Mouse (Mus musculus) limb, embryonic 11.5 days (tissue): Measurements from ENCODE around the gene Ss18l2. TPM values are rescaled to one million over a fixed set of nuclear protein-coding genes. Genes with fewer than 3 reads are reported as not detected.

Experiments
- ATAC-seq: fragments of 200-750 bp; cut with Nextera tagmentation; 2 replicates; pipeline ENCODE4 v1.8.0; 2017; ENCODE audit warnings: low read depth; ENCODE audit not compliant: insufficient number of reproducible peaks, low FRiP score, low TSS enrichment
- DNase-seq: peaks from one replicate; pipeline ENCODE4 v3.0.0-alpha.2; 2015; ENCODE audit warnings: low spot score
- H3K27ac ChIP-seq: fragments of 300-500 bp; sonication (generic); replicated peaks from 2 replicates; pipeline ENCODE4 v1.5.1; 2014; ENCODE audit warnings: low read depth, mild to moderate bottlenecking, low read length
- H3K27me3 ChIP-seq: fragments of 300-500 bp; sonication (generic); 2 replicates; pipeline ENCODE4 v1.6.1; 2014; ENCODE audit warnings: mild to moderate bottlenecking, low read length, mixed read lengths; ENCODE audit not compliant: control insufficient read depth, insufficient read depth
- H3K36me3 ChIP-seq: fragments of 300-500 bp; sonication (generic); 2 replicates; pipeline ENCODE4 v1.6.1; 2014; ENCODE audit warnings: mild to moderate bottlenecking, low read length, moderate library complexity, mixed read lengths; ENCODE audit not compliant: control insufficient read depth, insufficient read depth
- H3K4me1 ChIP-seq: fragments of 300-500 bp; sonication (generic); 2 replicates; pipeline ENCODE4 v1.6.1; 2014; ENCODE audit warnings: low read length, mixed read lengths; ENCODE audit not compliant: control insufficient read depth, insufficient read depth
- H3K4me2 ChIP-seq: fragments of 300-500 bp; sonication (generic); 2 replicates; pipeline ENCODE4 v1.6.1; 2014; ENCODE audit warnings: low read depth, mild to moderate bottlenecking, moderate library complexity; ENCODE audit not compliant: severe bottlenecking
- H3K4me3 ChIP-seq: fragments of 300-500 bp; sonication (generic); 2 replicates; pipeline ENCODE4 v1.5.1; 2014; ENCODE audit warnings: low read depth, low read length
- H3K9ac ChIP-seq: fragments of 300-500 bp; sonication (generic); 2 replicates; pipeline ENCODE4 v1.6.1; 2014; ENCODE audit warnings: mild to moderate bottlenecking, low read length
- H3K9me3 ChIP-seq: fragments of 300-500 bp; sonication (generic); 2 replicates; pipeline ENCODE4 v1.6.1; 2016; ENCODE audit warnings: low read length; ENCODE audit not compliant: control insufficient read depth
- WGBS: fragments of 180-500 bp; shearing (Covaris S2); extraction: QIAGEN DNeasy Blood & Tissue Kit; methylation state at CpG from one replicate; pipeline ENCODE4 v1.1.7; 2014; 5-methylcytosine and 5-hydroxymethylcytosine counted together
- polyA plus RNA-seq: library from polyadenylated mRNA; unstranded; fragments of >200 nt; fragmentation: Nextera tagmentation; extraction: Ambion mirVana; gene quantifications from 2 replicates; pipeline ENCODE4 v1.2.1, GENCODE M21; 2014

Ss18l2 gene
- polyA plus RNA-seq, 1 experiment from 2014 or later: 99.8 TPM

GRCm38 (mm10) chr9:121757835-121758814 lies 48.0 kb downstream of the Ss18l2 start:
- no peaks in the 10 kb centered on the region for H3K9me3 ChIP-seq
- no peaks in the 10 kb centered on the region for H3K27me3 ChIP-seq
- H3K27ac ChIP-seq: peak overlapping the region; percentile 75
- H3K36me3 ChIP-seq: peaks cover 3% of the 10 kb centered on the region; the same call in 1 of the 2 replicates
- DNase-seq (peak; percentile 75), ATAC-seq (no peak)
- peak overlapping the region; percentile 90 for H3K9ac ChIP-seq
- peak overlapping the region; percentile 75 for H3K4me3 ChIP-seq
- WGBS: 37% methylated on average over 10 of the region's 10 CpGs
- H3K4me2 ChIP-seq: peak overlapping the region; percentile 98
- H3K4me1 ChIP-seq: peaks cover 22% of the 10 kb centered on the region

- Histone ChIP-seq H3K9me3 (no peaks in the 10 kb centered on the region), H3K36me3 (no peaks in the 10 kb centered on the region), H3K4me3 (peak within 1 kb of the TSS; percentile 75), H3K4me2 (peak within 1 kb of the TSS; percentile 98), H3K9ac (peak within 1 kb of the TSS; percentile 90), H3K27me3 (no peaks in the 10 kb centered on the region), H3K27ac (peak within 1 kb of the TSS; percentile 94), H3K4me1 (peaks cover 22% of the 10 kb centered on the region)
- peak; percentile 80 for DNase-seq
- under 1% methylated on average over 96 of the region's 97 CpGs for WGBS
- peak; percentile 61 for ATAC-seq
Observed at GRCm38 (mm10) chr9:121759091-121760081, 49.3 kb downstream of the Ss18l2 start, which contains the start of gene Zfp651. Gene Zfp651 (plus strand): TSS chr9:121759330.

- DNase-seq (peak; percentile 86), ATAC-seq (peak; percentile 67)
- peak overlapping the region; percentile 90 for H3K9ac ChIP-seq
- H3K4me1 ChIP-seq: peaks cover 24% of the 10 kb centered on the region
- H3K27me3 ChIP-seq: no peaks in the 10 kb centered on the region
- H3K4me2 ChIP-seq: peak overlapping the region; percentile 98
- no peaks in the 10 kb centered on the region for H3K9me3 ChIP-seq
- no peaks in the 10 kb centered on the region for H3K36me3 ChIP-seq
- peak overlapping the region; percentile 94 for H3K27ac ChIP-seq
- under 1% methylated on average over 35 of the region's 43 CpGs for WGBS
- peak overlapping the region; percentile 75 for H3K4me3 ChIP-seq
Observed at GRCm38 (mm10) chr9:121760271-121761090, 50.4 kb downstream of the Ss18l2 start.

GRCm38 (mm10) chr9:121761091-121761665 lies 51.0 kb downstream of the Ss18l2 start:
- Histone ChIP-seq H3K4me2 (peak overlapping the region; percentile 98; the same call in 1 of the 2 replicates), H3K27ac (no peak overlapping the region), H3K4me3 (no peak overlapping the region), H3K9me3 (no peaks in the 10 kb centered on the region), H3K36me3 (no peaks in the 10 kb centered on the region), H3K27me3 (no peaks in the 10 kb centered on the region), H3K4me1 (peaks cover 24% of the 10 kb centered on the region), H3K9ac (no peak overlapping the region; the same call in 1 of the 2 replicates)
- ATAC-seq (no peak), DNase-seq (no peak)
- WGBS: 62% methylated on average over 10 of the region's 10 CpGs

- no peak for DNase-seq
- ATAC-seq: no peak
- Histone ChIP-seq H3K9me3 (no peaks in the 10 kb centered on the region), H3K4me3 (no peak overlapping the region), H3K4me1 (peaks cover 24% of the 10 kb centered on the region), H3K36me3 (peaks cover 2% of the 10 kb centered on the region; the same call in 1 of the 2 replicates), H3K4me2 (no peak overlapping the region), H3K27me3 (no peaks in the 10 kb centered on the region), H3K27ac (no peak overlapping the region), H3K9ac (no peak overlapping the region)
- WGBS: 74% methylated on average over 8 of the region's 8 CpGs
Observed at GRCm38 (mm10) chr9:121761787-121762186, 51.7 kb downstream of the Ss18l2 start.

- Histone ChIP-seq H3K4me1 (peaks cover 24% of the 10 kb centered on the region), H3K36me3 (peaks cover 2% of the 10 kb centered on the region; the same call in 1 of the 2 replicates), H3K27me3 (no peaks in the 10 kb centered on the region), H3K4me3 (no peak overlapping the region), H3K27ac (no peak overlapping the region), H3K9ac (no peak overlapping the region), H3K9me3 (no peaks in the 10 kb centered on the region), H3K4me2 (no peak overlapping the region)
- 89% methylated on average over 10 of the region's 10 CpGs for WGBS
- DNase-seq (no peak), ATAC-seq (no peak)
Observed at GRCm38 (mm10) chr9:121762248-121762647, 52.1 kb downstream of the Ss18l2 start.

- peaks cover 21% of the 10 kb centered on the region for H3K4me1 ChIP-seq
- H3K9ac ChIP-seq: no peak overlapping the region
- H3K4me3 ChIP-seq: no peak overlapping the region
- H3K4me2 ChIP-seq: no peak overlapping the region
- no peak for ATAC-seq
- 94% methylated on average over 25 of the region's 25 CpGs for WGBS
- no peaks in the 10 kb centered on the region for H3K27me3 ChIP-seq
- H3K9me3 ChIP-seq: no peaks in the 10 kb centered on the region
- no peak overlapping the region for H3K27ac ChIP-seq
- H3K36me3 ChIP-seq: peaks cover 5% of the 10 kb centered on the region
- DNase-seq: no peak
Observed at GRCm38 (mm10) chr9:121762761-121763160, 52.6 kb downstream of the Ss18l2 start.
